Mouse (Mus musculus) forebrain, embryonic 16.5 days (tissue): ENCODE results near the gene Vezt. TPM values are rescaled to one million over a fixed set of nuclear protein-coding genes. Genes with fewer than 3 reads are reported as not detected.

Experiments used
- ATAC-seq: fragments of 200-750 bp; cut with Nextera tagmentation; 2 replicates; pipeline ENCODE4 v1.8.0; 2017; ENCODE audit warnings: mild to moderate bottlenecking, moderate library complexity
- H3K27ac ChIP-seq: fragments of 300-500 bp; sonication (generic); 2 replicates; pipeline ENCODE4 v1.5.1; 2014; ENCODE audit warnings: low read length, control low read depth
- H3K27me3 ChIP-seq: fragments of 300-500 bp; sonication (generic); replicated peaks from 2 replicates; pipeline ENCODE4 v1.6.1; 2014; ENCODE audit warnings: low read length; ENCODE audit not compliant: control insufficient read depth, insufficient read depth
- H3K36me3 ChIP-seq: fragments of 300-500 bp; sonication (generic); 2 replicates; pipeline ENCODE4 v1.6.1; 2014; ENCODE audit not compliant: control insufficient read depth, insufficient read depth
- H3K4me1 ChIP-seq: fragments of 300-500 bp; sonication (generic); replicated peaks from 2 replicates; pipeline ENCODE4 v1.6.1; 2014; ENCODE audit warnings: low read length; ENCODE audit not compliant: control insufficient read depth, insufficient read depth
- H3K4me2 ChIP-seq: fragments of 300-500 bp; sonication (generic); 2 replicates; pipeline ENCODE4 v1.6.1; 2014; ENCODE audit warnings: mild to moderate bottlenecking, low read length, control low read depth
- H3K4me3 ChIP-seq: fragments of 300-500 bp; sonication (generic); replicated peaks from 2 replicates; pipeline ENCODE4 v1.5.1; 2014; ENCODE audit warnings: mild to moderate bottlenecking, low read length, control low read depth
- H3K9ac ChIP-seq: fragments of 300-500 bp; sonication (generic); replicated peaks from 2 replicates; pipeline ENCODE4 v1.6.1; 2014; ENCODE audit warnings: low read depth, low read length, control low read depth
- H3K9me3 ChIP-seq: fragments of 300-500 bp; sonication (generic); 2 replicates; pipeline ENCODE4 v1.6.1; 2016; ENCODE audit warnings: low read length; ENCODE audit not compliant: control insufficient read depth
- WGBS: fragments of 180-500 bp; shearing (Covaris S2); extraction: QIAGEN DNeasy Blood & Tissue Kit; methylation state at CpG from one replicate; pipeline ENCODE4 v1.1.7; 2014; 5-methylcytosine and 5-hydroxymethylcytosine counted together
- polyA plus RNA-seq: library from polyadenylated mRNA; unstranded; fragments of >200 nt; fragmentation: Nextera tagmentation; extraction: Ambion mirVana; gene quantifications from 2 replicates; pipeline ENCODE4 v1.2.1, GENCODE M21; 2015

The Vezt gene
- polyA plus RNA-seq, 1 experiment from 2014 or later = 71.4 TPM

- no peaks in the 10 kb centered on the region for H3K4me1 ChIP-seq
- H3K27ac ChIP-seq = no peak overlapping the region
- no peaks in the 10 kb centered on the region for H3K27me3 ChIP-seq
- H3K9me3 ChIP-seq = no peaks in the 10 kb centered on the region
- H3K9ac ChIP-seq = no peak overlapping the region
- H3K36me3 ChIP-seq = peaks cover 41% of the 10 kb centered on the region
- H3K4me3 ChIP-seq = no peak overlapping the region
- H3K4me2 ChIP-seq = no peak overlapping the region
- WGBS = 96% methylated on average over 1 of the region's 1 CpGs
- ATAC-seq = no peak
Measured at GRCm38 (mm10) chr10:93995100-93995499, 40.5 kb downstream of the Vezt start.

- no peaks in the 10 kb centered on the region for H3K27me3 ChIP-seq
- 97% methylated on average over 10 of the region's 10 CpGs for WGBS
- no peak for ATAC-seq
- no peak overlapping the region for H3K4me2 ChIP-seq
- H3K36me3 ChIP-seq = peaks cover 40% of the 10 kb centered on the region
- H3K9me3 ChIP-seq = no peaks in the 10 kb centered on the region
- no peaks in the 10 kb centered on the region for H3K4me1 ChIP-seq
- H3K4me3 ChIP-seq = no peak overlapping the region
- no peak overlapping the region for H3K27ac ChIP-seq
- H3K9ac ChIP-seq = no peak overlapping the region
Measured at GRCm38 (mm10) chr10:93994136-93994535, 41.5 kb downstream of the Vezt start.

GRCm38 (mm10) chr10:93985357-93985756 lies 50.3 kb downstream of the Vezt start:
- Histone ChIP-seq H3K27me3 (no peaks in the 10 kb centered on the region), H3K9me3 (no peaks in the 10 kb centered on the region), H3K4me2 (no peak overlapping the region), H3K4me3 (no peak overlapping the region), H3K36me3 (peaks cover 42% of the 10 kb centered on the region), H3K27ac (no peak overlapping the region), H3K9ac (no peak overlapping the region), H3K4me1 (no peaks in the 10 kb centered on the region)
- no peak for ATAC-seq

GRCm38 (mm10) chr10:93969306-93969705 lies 66.3 kb downstream of the Vezt start:
- Histone ChIP-seq H3K36me3 (peaks cover 30% of the 10 kb centered on the region), H3K9me3 (no peaks in the 10 kb centered on the region), H3K4me3 (no peak overlapping the region), H3K27ac (no peak overlapping the region), H3K27me3 (no peaks in the 10 kb centered on the region), H3K9ac (no peak overlapping the region), H3K4me1 (no peaks in the 10 kb centered on the region), H3K4me2 (no peak overlapping the region)
- WGBS = 30% methylated on average over 10 of the region's 10 CpGs
- ATAC-seq = no peak

GRCm38 (mm10) chr10:93967486-93967885 lies 68.1 kb downstream of the Vezt start:
- H3K9ac ChIP-seq = no peak overlapping the region
- H3K36me3 ChIP-seq = peaks cover 12% of the 10 kb centered on the region
- H3K9me3 ChIP-seq = no peaks in the 10 kb centered on the region
- H3K27me3 ChIP-seq = no peaks in the 10 kb centered on the region
- no peak overlapping the region for H3K4me3 ChIP-seq
- no peak overlapping the region for H3K27ac ChIP-seq
- no peak overlapping the region for H3K4me2 ChIP-seq
- ATAC-seq = no peak
- no peaks in the 10 kb centered on the region for H3K4me1 ChIP-seq

- Histone ChIP-seq H3K9ac (no peak overlapping the region), H3K27me3 (no peaks in the 10 kb centered on the region), H3K27ac (no peak overlapping the region), H3K36me3 (no peaks in the 10 kb centered on the region), H3K4me3 (no peak overlapping the region), H3K4me1 (no peaks in the 10 kb centered on the region), H3K9me3 (no peaks in the 10 kb centered on the region), H3K4me2 (no peak overlapping the region)
- ATAC-seq = no peak
- 91% methylated on average over 3 of the region's 3 CpGs for WGBS
Measured at GRCm38 (mm10) chr10:93954023-93954422, 81.6 kb downstream of the Vezt start.

- H3K4me1 ChIP-seq = no peaks in the 10 kb centered on the region
- no peaks in the 10 kb centered on the region for H3K9me3 ChIP-seq
- H3K27ac ChIP-seq = no peak overlapping the region
- H3K36me3 ChIP-seq = no peaks in the 10 kb centered on the region
- ATAC-seq = no peak
- H3K4me3 ChIP-seq = no peak overlapping the region
- H3K4me2 ChIP-seq = no peak overlapping the region
- 94% methylated on average over 7 of the region's 7 CpGs for WGBS
- H3K27me3 ChIP-seq = no peaks in the 10 kb centered on the region
- H3K9ac ChIP-seq = no peak overlapping the region
Measured at GRCm38 (mm10) chr10:93953504-93953903, 82.1 kb downstream of the Vezt start.

GRCm38 (mm10) chr10:93950991-93951390 lies 84.6 kb downstream of the Vezt start:
- Histone ChIP-seq H3K4me2 (no peak overlapping the region), H3K27me3 (no peaks in the 10 kb centered on the region), H3K36me3 (no peaks in the 10 kb centered on the region), H3K4me3 (no peak overlapping the region), H3K4me1 (no peaks in the 10 kb centered on the region), H3K27ac (no peak overlapping the region), H3K9me3 (no peaks in the 10 kb centered on the region), H3K9ac (no peak overlapping the region)
- 96% methylated on average over 3 of the region's 3 CpGs for WGBS
- ATAC-seq = no peak

- Histone ChIP-seq H3K36me3 (no peaks in the 10 kb centered on the region), H3K4me2 (no peak overlapping the region), H3K27ac (no peak overlapping the region), H3K4me3 (no peak overlapping the region), H3K9me3 (no peaks in the 10 kb centered on the region), H3K4me1 (no peaks in the 10 kb centered on the region), H3K27me3 (no peaks in the 10 kb centered on the region), H3K9ac (no peak overlapping the region)
- WGBS = 91% methylated on average over 2 of the region's 2 CpGs
- ATAC-seq = no peak
Measured at GRCm38 (mm10) chr10:93949921-93950320, 85.7 kb downstream of the Vezt start.

GRCm38 (mm10) chr10:93945843-93946499 lies 89.6 kb downstream of the Vezt start:
- H3K4me2 ChIP-seq = no peak overlapping the region
- ATAC-seq = no peak
- WGBS = 74% methylated on average over 9 of the region's 9 CpGs

More at GRCm38 (mm10) chr10:93945843-93946499, 89.6 kb downstream of the Vezt start:
- no peak overlapping the region for H3K27ac ChIP-seq
- no peaks in the 10 kb centered on the region for H3K36me3 ChIP-seq
- H3K27me3 ChIP-seq = no peaks in the 10 kb centered on the region
- no peaks in the 10 kb centered on the region for H3K4me1 ChIP-seq
- no peaks in the 10 kb centered on the region for H3K9me3 ChIP-seq
- no peak overlapping the region for H3K9ac ChIP-seq
- no peak overlapping the region for H3K4me3 ChIP-seq
